Mouse (Mus musculus): Measurements from ENCODE around the gene Lmntd1. TPM values are rescaled to one million over a fixed set of nuclear protein-coding genes. Genes with fewer than 3 reads are reported as not detected.
A peak's percentile ranks its signal among the peaks of the same experiment; 100 is the strongest.

The Lmntd1 gene
- total and polyA plus RNA-seq, 3 experiments, result 0.08 to 0.43 (median 0.26) TPM

- TF ChIP-seq UBTF (IDR thresholded peaks at IDR 0.05; ENCODE audit: low read depth, low read length), result no peak
- 0 out of 2 replicates have a peak, but pooled peaks have one; percentile 26 for TF ChIP-seq HCFC1 (IDR thresholded peaks at IDR 0.05; ENCODE audit: low read depth, low read length)
- TF ChIP-seq MXI1 (IDR thresholded peaks at IDR 0.05; ENCODE audit: low read depth, low read length), result peak; percentile 47; the same call in 1 of the 2 replicates
- TF ChIP-seq MEF2A (IDR thresholded peaks at IDR 0.05; ENCODE audit: borderline replicate concordance, low read depth, low read length), result no peak; the same call in 1 of the 2 replicates
- peak; percentile 99 for TF ChIP-seq ZNF384 (IDR thresholded peaks at IDR 0.05; ENCODE audit: low read depth, low read length)
- TF ChIP-seq RCOR1 (conservative IDR thresholded peaks at IDR 0.05; ENCODE audit: low read depth, low read length), result no peak; the same call in 1 of the 2 replicates
- peak; percentile 88 for TF ChIP-seq BHLHE40 (IDR thresholded peaks at IDR 0.05; ENCODE audit: low read depth, low read length)
- no peak for TF ChIP-seq TBP (conservative IDR thresholded peaks at IDR 0.05; ENCODE audit: low read depth, low read length)
- TF ChIP-seq NELFE (IDR thresholded peaks at IDR 0.05; ENCODE audit: low read depth, low read length), result no peak
- peak; percentile 30; the same call in 1 of the 2 replicates for TF ChIP-seq POLR2A (IDR thresholded peaks at IDR 0.05; ENCODE audit: low read depth, low read length)
- peak; percentile 96 for TF ChIP-seq ZC3H11A (IDR thresholded peaks at IDR 0.05; ENCODE audit: low read depth, low read length)
- TF ChIP-seq SIN3A (IDR thresholded peaks at IDR 0.05; ENCODE audit: low read length), result peak; percentile 53
- TF ChIP-seq ELF1 (IDR thresholded peaks at IDR 0.05; ENCODE audit: low read depth, low read length), result no peak
Observed at GRCm38 (mm10) chr6:145341301-145342193, 272.6 kb downstream of the Lmntd1 start (continued).

GRCm38 (mm10) chr6:145340657-145341146 is 273.4 kb downstream of the Lmntd1 start:
- H3K9ac ChIP-seq (ENCODE audit: insufficient read depth, low read depth), result peak overlapping the region; percentile 63; the same call in 1 of the 2 replicates
- peaks cover 4 to 10% of the 10 kb centered on the region in 2 experiments; a peak in 3 of 4 replicates for H3K4me1 ChIP-seq (ENCODE audit: control insufficient read depth in 1 of 2, insufficient read depth in 2 of 2)
- H3K9me3 ChIP-seq (replicated peaks; ENCODE audit: low read length), result peaks cover 3% of the 10 kb centered on the region
- DNase-seq (ENCODE audit: extremely low read depth), result peak; percentile 97
- H3K79me2 ChIP-seq (replicated peaks; ENCODE audit: control insufficient read depth, extremely low read depth, insufficient read depth, poor library complexity, severe bottlenecking), result no peaks in the 10 kb centered on the region
- no peaks in the 10 kb centered on the region for H3K36me3 ChIP-seq (replicated peaks in 1 of 2; ENCODE audit: control insufficient read depth in 1 of 2, insufficient read depth in 1 of 2, low read length in 1 of 2)
- no peak overlapping the region for H3K27ac ChIP-seq (ENCODE audit: insufficient read depth, low read depth)
- dilution Hi-C loops (cut with MboI; ENCODE audit: extremely low pct_ligation_motif_present, extremely low pct_unique_long_range_greater_than_20kb, low sequenced_read_pairs) (no loop called here), in situ Hi-C loops (cut with MboI; ENCODE audit: low pct_ligation_motif_present, low pct_unique_long_range_greater_than_20kb, low sequenced_read_pairs) (loop anchor here (5.0 kb wide), 3 partner anchors 48 to 153 kb away; no protein-coding TSS in a partner anchor)
- H3K4me3 ChIP-seq (replicated peaks in 1 of 3; ENCODE audit: low read depth in 2 of 3, low read length in 2 of 3, poor library complexity in 1 of 3), result peak overlapping the region; percentile 40 to 58 (median 49)
- peaks cover 4% of the 10 kb centered on the region for H3K27me3 ChIP-seq (replicated peaks)
- H3K4me2 ChIP-seq (ENCODE audit: insufficient read depth, low read depth, poor library complexity, severe bottlenecking), result peak overlapping the region; percentile 97
- peak; percentile 54; the same call in 1 of the 2 replicates for TF ChIP-seq ETS1 (conservative IDR thresholded peaks at IDR 0.05; ENCODE audit: low read depth, low read length)
- peak; percentile 95 for TF ChIP-seq MAZ (IDR thresholded peaks at IDR 0.05; ENCODE audit: low read depth, low read length)
- no peak for TF ChIP-seq UBTF (IDR thresholded peaks at IDR 0.05; ENCODE audit: low read depth, low read length)
- TF ChIP-seq CTCF (conservative IDR thresholded peaks at IDR 0.05 in 1 of 2, IDR thresholded peaks at IDR 0.05 in 1 of 2; ENCODE audit: low read depth in 2 of 2, low read length in 2 of 2), result no peak
- peak; percentile 68 for TF ChIP-seq NRF1 (IDR thresholded peaks at IDR 0.05; ENCODE audit: low read depth, low read length)
- TF ChIP-seq MEF2A (IDR thresholded peaks at IDR 0.05; ENCODE audit: borderline replicate concordance, low read depth, low read length), result peak; percentile 98
- TF ChIP-seq MXI1 (IDR thresholded peaks at IDR 0.05; ENCODE audit: low read depth, low read length), result peak; percentile 61; the same call in 1 of the 2 replicates
- no peak for TF ChIP-seq ZNF384 (IDR thresholded peaks at IDR 0.05; ENCODE audit: low read depth, low read length)
- TF ChIP-seq POLR2A (IDR thresholded peaks at IDR 0.05; ENCODE audit: low read depth, low read length), result peak; percentile 77
- TF ChIP-seq CHD2 (IDR thresholded peaks at IDR 0.05; ENCODE audit: low read length), result peak; percentile 76
- TF ChIP-seq ZC3H11A (IDR thresholded peaks at IDR 0.05; ENCODE audit: low read depth, low read length), result no peak
- TF ChIP-seq KAT2A (IDR thresholded peaks at IDR 0.05; ENCODE audit: insufficient replicate concordance, low read length), result no peak
- TF ChIP-seq JUND (conservative IDR thresholded peaks at IDR 0.05; ENCODE audit: low read depth, low read length), result no peak
- TF ChIP-seq ELF1 (IDR thresholded peaks at IDR 0.05; ENCODE audit: low read depth, low read length), result no peak
- peak; percentile 65 for TF ChIP-seq NELFE (IDR thresholded peaks at IDR 0.05; ENCODE audit: low read depth, low read length)
- TF ChIP-seq HCFC1 (IDR thresholded peaks at IDR 0.05; ENCODE audit: low read depth, low read length), result peak; percentile 36; the same call in 1 of the 2 replicates
- peak; percentile 67 for TF ChIP-seq ZMIZ1 (IDR thresholded peaks at IDR 0.05; ENCODE audit: low read depth, low read length)
- no peak for TF ChIP-seq JUN (IDR thresholded peaks at IDR 0.05; ENCODE audit: insufficient read depth, low read depth, low read length)
- TF ChIP-seq GABPA (IDR thresholded peaks at IDR 0.05; ENCODE audit: insufficient replicate concordance, low read depth, low read length), result no peak
- TF ChIP-seq POLR2AphosphoS2 (IDR thresholded peaks at IDR 0.05; ENCODE audit: low read depth, low read length), result no peak
- TF ChIP-seq USF1 (IDR thresholded peaks at IDR 0.05; ENCODE audit: low read depth, low read length), result no peak
- peak; percentile 74 for TF ChIP-seq TCF12 (IDR thresholded peaks at IDR 0.05; ENCODE audit: low read depth, low read length)
- TF ChIP-seq USF2 (conservative IDR thresholded peaks at IDR 0.05; ENCODE audit: low read depth, low read length), result no peak
- TF ChIP-seq MYC (IDR thresholded peaks at IDR 0.05; ENCODE audit: low read depth, low read length), result no peak
- TF ChIP-seq IRF4 (IDR thresholded peaks at IDR 0.05; ENCODE audit: low read depth, low read length), result peak; percentile 39
- no peak; the same call in 1 of the 2 replicates for TF ChIP-seq SMC3 (IDR thresholded peaks at IDR 0.05; ENCODE audit: low read depth, low read length)
- TF ChIP-seq E2F4 (IDR thresholded peaks at IDR 0.05; ENCODE audit: insufficient replicate concordance, low read depth, low read length), result no peak
- TF ChIP-seq ZKSCAN1 (IDR thresholded peaks at IDR 0.05; ENCODE audit: borderline replicate concordance, low read depth, low read length), result no peak

Measured in CH12.LX (cell line).